Mouse (Mus musculus): ENCODE data around the gene Xpnpep1. TPM values are rescaled to one million over a fixed set of nuclear protein-coding genes. Genes with fewer than 3 reads are reported as not detected.

The Xpnpep1 gene
- polyA plus RNA-seq, 1 experiment from 2014 or later, result 191 TPM

- H3K4me3 ChIP-seq, result no peak overlapping the region
- H3K4me2 ChIP-seq, result no peak overlapping the region
- peaks cover 72% of the 10 kb centered on the region for H3K4me1 ChIP-seq (replicated peaks)
- peaks cover 29% of the 10 kb centered on the region for H3K36me3 ChIP-seq
- peak overlapping the region; percentile 62 for H3K27ac ChIP-seq (ENCODE audit: poor library complexity, severe bottlenecking)
- H3K27me3 ChIP-seq (replicated peaks), result no peaks in the 10 kb centered on the region
- WGBS, result 58% methylated on average over 11 of the region's 11 CpGs
- no peak for ATAC-seq (ENCODE audit: insufficient number of reproducible peaks, low FRiP score)
- H3K9me3 ChIP-seq (replicated peaks), result no peaks in the 10 kb centered on the region
- H3K9ac ChIP-seq, result peak overlapping the region; percentile 38; the same call in 1 of the 2 replicates
These were observed 22.8 kb downstream of the Xpnpep1 start for GRCm38 (mm10) chr19:53017248-53017647.

DNA sequence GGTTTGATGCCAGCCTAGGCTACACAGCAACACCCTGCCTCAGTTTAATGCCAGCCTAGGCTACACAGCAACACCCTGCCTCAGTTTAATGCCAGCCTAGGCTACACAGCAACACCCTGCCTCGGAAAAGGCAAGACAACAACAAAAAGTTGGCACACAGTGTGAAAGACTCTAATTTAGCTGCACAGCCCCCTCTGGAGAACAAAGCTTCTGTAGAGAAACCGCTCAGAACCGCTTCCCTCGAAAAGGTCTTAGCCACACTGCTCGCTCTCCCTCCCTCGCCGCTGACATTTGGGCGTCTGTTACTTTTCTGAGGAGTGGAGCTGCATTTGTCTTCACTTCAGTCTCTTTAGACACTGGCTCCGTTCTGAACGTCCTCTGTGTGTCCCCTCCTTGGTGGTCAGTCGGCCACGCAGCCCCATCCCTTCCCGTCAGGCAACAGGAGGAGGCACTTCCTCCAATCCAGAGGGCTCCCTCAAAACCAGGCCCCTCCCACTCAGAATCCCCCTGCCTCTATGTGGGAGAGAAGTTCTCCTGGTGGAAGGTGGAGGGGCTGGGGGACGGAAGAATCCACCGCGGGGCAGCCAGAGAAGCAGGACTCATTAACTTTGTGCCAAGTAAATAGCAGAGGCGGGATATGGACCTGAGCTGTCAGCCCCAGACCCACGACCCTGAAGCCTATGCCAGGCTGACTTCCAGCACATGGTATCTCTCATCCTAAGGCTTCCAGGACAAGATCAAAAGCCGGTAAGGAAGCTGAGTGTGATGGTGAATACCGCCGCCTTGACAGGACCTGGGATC lies 24.9 kb downstream of the Xpnpep1 start:
- Histone ChIP-seq H3K9ac (0 out of 2 replicates have a peak overlapping the region, but pooled peaks have one; percentile 11), H3K36me3 (peaks cover 49% of the 10 kb centered on the region), H3K27ac (ENCODE audit: poor library complexity, severe bottlenecking) (peak overlapping the region; percentile 65), H3K9me3 (replicated peaks) (no peaks in the 10 kb centered on the region), H3K27me3 (replicated peaks) (no peaks in the 10 kb centered on the region), H3K4me1 (replicated peaks) (peaks cover 81% of the 10 kb centered on the region), H3K4me3 (peak overlapping the region; percentile 20; the same call in 1 of the 2 replicates), H3K4me2 (peak overlapping the region; percentile 42)
- ATAC-seq (ENCODE audit: insufficient number of reproducible peaks, low FRiP score), result no peak
- 52% methylated on average over 21 of the region's 21 CpGs for WGBS

DNA sequence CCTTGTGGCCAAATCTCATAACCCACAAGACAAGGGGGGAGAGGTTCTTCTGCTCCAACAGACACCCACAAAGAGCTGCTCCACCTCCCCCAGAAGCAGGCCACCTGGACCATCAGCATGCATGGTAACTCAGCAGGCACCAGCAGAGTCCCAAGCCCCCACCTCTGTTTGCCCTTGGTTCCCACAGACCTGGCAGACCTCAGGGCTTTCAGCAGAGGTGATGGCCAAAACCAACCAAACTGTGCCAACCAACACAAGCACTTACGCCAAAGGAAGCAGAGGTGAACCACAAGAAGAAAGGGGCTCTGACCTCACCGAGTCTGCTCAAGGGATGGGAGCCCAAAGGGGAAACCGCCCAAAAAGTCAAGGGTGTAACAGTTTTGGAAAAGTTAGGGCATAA lies 26.3 kb downstream of the Xpnpep1 start:
- Histone ChIP-seq H3K27ac (ENCODE audit: poor library complexity, severe bottlenecking) (no peak overlapping the region), H3K9ac (no peak overlapping the region), H3K4me1 (replicated peaks) (peaks cover 87% of the 10 kb centered on the region), H3K36me3 (peaks cover 57% of the 10 kb centered on the region), H3K4me2 (0 out of 2 replicates have a peak overlapping the region, but pooled peaks have one; percentile 8), H3K4me3 (no peak overlapping the region), H3K27me3 (replicated peaks) (no peaks in the 10 kb centered on the region), H3K9me3 (replicated peaks) (no peaks in the 10 kb centered on the region)
- ATAC-seq (ENCODE audit: insufficient number of reproducible peaks, low FRiP score), result no peak
- WGBS, result 84% methylated on average over 3 of the region's 3 CpGs

DNA sequence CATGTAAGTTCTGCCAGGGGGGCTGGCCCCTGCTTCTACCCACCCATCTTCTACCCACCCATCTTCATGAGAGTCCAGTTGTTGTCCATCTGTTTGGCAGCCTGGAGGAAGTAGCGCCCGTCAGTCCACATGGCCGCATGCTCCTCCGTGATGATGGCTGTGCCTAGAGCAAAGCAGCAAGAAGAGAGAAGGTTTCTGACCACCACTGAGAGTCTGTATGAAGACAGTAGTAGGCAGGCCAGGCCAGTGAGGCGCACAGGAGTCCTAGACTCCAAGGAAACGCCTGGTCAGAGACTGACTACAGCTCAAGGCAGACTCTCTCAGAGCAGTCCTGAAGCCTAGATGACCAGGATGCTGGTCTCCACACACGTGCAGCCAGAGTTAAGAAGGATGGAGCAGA lies 26.7 kb downstream of the Xpnpep1 start:
- Histone ChIP-seq H3K9ac (no peak overlapping the region), H3K27ac (ENCODE audit: poor library complexity, severe bottlenecking) (no peak overlapping the region), H3K4me1 (replicated peaks) (peaks cover 87% of the 10 kb centered on the region), H3K9me3 (replicated peaks) (no peaks in the 10 kb centered on the region), H3K4me2 (no peak overlapping the region), H3K27me3 (replicated peaks) (no peaks in the 10 kb centered on the region), H3K36me3 (peaks cover 54% of the 10 kb centered on the region), H3K4me3 (no peak overlapping the region)
- ATAC-seq (ENCODE audit: insufficient number of reproducible peaks, low FRiP score), result no peak
- WGBS, result 93% methylated on average over 7 of the region's 7 CpGs

- no peak for ATAC-seq (ENCODE audit: insufficient number of reproducible peaks, low FRiP score)
- Histone ChIP-seq H3K36me3 (peaks cover 58% of the 10 kb centered on the region), H3K4me1 (replicated peaks) (peaks cover 79% of the 10 kb centered on the region), H3K27ac (ENCODE audit: poor library complexity, severe bottlenecking) (peak overlapping the region; percentile 92), H3K9ac (peak overlapping the region; percentile 64), H3K9me3 (replicated peaks) (no peaks in the 10 kb centered on the region), H3K4me3 (no peak overlapping the region), H3K4me2 (no peak overlapping the region), H3K27me3 (replicated peaks) (no peaks in the 10 kb centered on the region)
- WGBS, result 64% methylated on average over 5 of the region's 5 CpGs
These were observed 29.1 kb downstream of the Xpnpep1 start for GRCm38 (mm10) chr19:53010941-53011340.

GRCm38 (mm10) chr19:53008921-53009320 lies 31.1 kb downstream of the Xpnpep1 start:
- no peak for ATAC-seq (ENCODE audit: insufficient number of reproducible peaks, low FRiP score)
- Histone ChIP-seq H3K27me3 (replicated peaks) (no peaks in the 10 kb centered on the region), H3K9me3 (replicated peaks) (no peaks in the 10 kb centered on the region), H3K4me2 (no peak overlapping the region), H3K27ac (ENCODE audit: poor library complexity, severe bottlenecking) (peak overlapping the region; percentile 92), H3K4me3 (no peak overlapping the region), H3K4me1 (replicated peaks) (peaks cover 68% of the 10 kb centered on the region), H3K36me3 (peaks cover 78% of the 10 kb centered on the region), H3K9ac (no peak overlapping the region)
- 58% methylated on average over 5 of the region's 5 CpGs for whole genome bisulfite sequencing

DNA sequence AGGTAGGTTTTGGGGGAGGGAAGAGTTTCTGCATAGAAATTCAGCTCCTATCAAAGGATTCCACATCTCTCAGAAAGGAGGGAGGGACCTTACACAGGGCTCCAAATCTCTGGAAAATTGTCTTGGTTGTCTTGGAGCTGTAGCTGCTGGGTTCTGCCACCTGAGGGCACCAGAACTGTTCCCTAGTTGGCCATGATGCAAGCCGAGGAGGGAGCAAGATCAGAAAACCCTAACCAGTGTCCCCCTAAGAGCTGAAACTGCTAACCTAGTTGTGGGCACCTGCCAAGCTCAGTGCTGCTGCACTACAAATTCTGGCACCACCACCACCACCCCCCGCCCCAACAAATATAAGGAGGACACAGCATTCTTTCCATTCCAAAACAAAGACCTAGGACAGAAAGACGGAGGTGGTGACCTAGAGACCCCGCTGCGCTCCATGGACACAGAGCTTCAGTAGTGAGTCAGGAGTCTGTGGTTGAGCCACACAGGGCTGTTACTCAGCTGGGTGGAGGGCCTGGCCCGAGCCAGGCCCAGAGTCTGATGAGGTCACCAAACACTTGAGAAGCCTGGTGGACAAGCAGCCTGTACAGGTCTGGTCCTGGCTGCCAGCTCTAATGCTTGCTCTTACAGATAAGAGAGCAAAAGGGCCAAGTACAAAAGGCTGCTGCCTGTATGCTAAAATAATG lies 31.9 kb downstream of the Xpnpep1 start:
- peaks cover 82% of the 10 kb centered on the region for H3K36me3 ChIP-seq
- H3K4me1 ChIP-seq (replicated peaks), result peaks cover 66% of the 10 kb centered on the region
- peak overlapping the region; percentile 92 for H3K27ac ChIP-seq (ENCODE audit: poor library complexity, severe bottlenecking)
- peak; percentile 80 for ATAC-seq (ENCODE audit: insufficient number of reproducible peaks, low FRiP score)
- peak overlapping the region; percentile 29 for H3K4me2 ChIP-seq
- no peak overlapping the region for H3K4me3 ChIP-seq
- H3K27me3 ChIP-seq (replicated peaks), result no peaks in the 10 kb centered on the region
- WGBS, result 22% methylated on average over 6 of the region's 6 CpGs
- H3K9me3 ChIP-seq (replicated peaks), result no peaks in the 10 kb centered on the region
- H3K9ac ChIP-seq, result peak overlapping the region; percentile 1

DNA sequence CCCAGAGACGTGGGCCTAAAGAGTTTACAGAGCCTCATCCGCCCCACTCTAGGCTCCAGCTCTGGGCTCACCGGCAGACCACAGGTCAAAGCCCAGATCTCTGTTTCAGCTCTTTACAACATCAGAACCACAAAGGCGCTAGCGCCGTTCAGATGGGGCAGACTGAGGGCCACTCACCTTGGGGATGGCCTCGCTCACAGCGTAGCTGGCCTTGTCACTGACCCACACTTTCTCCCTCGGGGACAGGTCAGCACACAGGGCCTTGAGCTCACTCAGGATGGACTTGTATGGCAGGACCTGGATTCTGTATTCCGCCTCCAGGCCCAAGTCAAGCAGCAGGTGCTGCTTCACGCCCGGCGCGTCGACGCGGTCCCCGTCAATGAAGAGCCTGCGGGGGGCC lies 34.0 kb downstream of the Xpnpep1 start:
- H3K27ac ChIP-seq (ENCODE audit: poor library complexity, severe bottlenecking), result no peak overlapping the region
- peaks cover 84% of the 10 kb centered on the region for H3K36me3 ChIP-seq
- H3K27me3 ChIP-seq (replicated peaks), result no peaks in the 10 kb centered on the region
- H3K4me1 ChIP-seq (replicated peaks), result peaks cover 58% of the 10 kb centered on the region
- H3K4me2 ChIP-seq, result no peak overlapping the region
- no peak for ATAC-seq (ENCODE audit: insufficient number of reproducible peaks, low FRiP score)
- 94% methylated on average over 19 of the region's 19 CpGs for WGBS
- no peak overlapping the region for H3K9ac ChIP-seq
- H3K9me3 ChIP-seq (replicated peaks), result no peaks in the 10 kb centered on the region
- no peak overlapping the region for H3K4me3 ChIP-seq

- Histone ChIP-seq H3K36me3 (peaks cover 87% of the 10 kb centered on the region), H3K9ac (no peak overlapping the region), H3K9me3 (replicated peaks) (no peaks in the 10 kb centered on the region), H3K4me2 (no peak overlapping the region), H3K27ac (ENCODE audit: poor library complexity, severe bottlenecking) (no peak overlapping the region), H3K27me3 (replicated peaks) (no peaks in the 10 kb centered on the region), H3K4me3 (no peak overlapping the region), H3K4me1 (replicated peaks) (peaks cover 36% of the 10 kb centered on the region)
- ATAC-seq (ENCODE audit: insufficient number of reproducible peaks, low FRiP score), result no peak
- 85% methylated on average over 22 of the region's 22 CpGs for WGBS
These were observed 36.3 kb downstream of the Xpnpep1 start for GRCm38 (mm10) chr19:53003554-53004365.

- Histone ChIP-seq H3K4me3 (no peak overlapping the region), H3K4me2 (no peak overlapping the region), H3K36me3 (peaks cover 100% of the 10 kb centered on the region), H3K27ac (ENCODE audit: poor library complexity, severe bottlenecking) (no peak overlapping the region), H3K9ac (no peak overlapping the region), H3K4me1 (replicated peaks) (peaks cover 24% of the 10 kb centered on the region), H3K27me3 (replicated peaks) (no peaks in the 10 kb centered on the region), H3K9me3 (replicated peaks) (no peaks in the 10 kb centered on the region)
- WGBS, result 84% methylated on average over 23 of the region's 23 CpGs
- no peak for ATAC-seq (ENCODE audit: insufficient number of reproducible peaks, low FRiP score)
These were observed 37.6 kb downstream of the Xpnpep1 start for GRCm38 (mm10) chr19:53002166-53003095.

Measured in heart, embryonic 12.5 days (tissue).